Mouse (Mus musculus): ENCODE results near the gene Rapsn. TPM values are rescaled to one million over a fixed set of nuclear protein-coding genes. Genes with fewer than 3 reads are reported as not detected.

Rapsn gene
- polyA plus RNA-seq, 1 experiment: 7.0 TPM

DNA sequence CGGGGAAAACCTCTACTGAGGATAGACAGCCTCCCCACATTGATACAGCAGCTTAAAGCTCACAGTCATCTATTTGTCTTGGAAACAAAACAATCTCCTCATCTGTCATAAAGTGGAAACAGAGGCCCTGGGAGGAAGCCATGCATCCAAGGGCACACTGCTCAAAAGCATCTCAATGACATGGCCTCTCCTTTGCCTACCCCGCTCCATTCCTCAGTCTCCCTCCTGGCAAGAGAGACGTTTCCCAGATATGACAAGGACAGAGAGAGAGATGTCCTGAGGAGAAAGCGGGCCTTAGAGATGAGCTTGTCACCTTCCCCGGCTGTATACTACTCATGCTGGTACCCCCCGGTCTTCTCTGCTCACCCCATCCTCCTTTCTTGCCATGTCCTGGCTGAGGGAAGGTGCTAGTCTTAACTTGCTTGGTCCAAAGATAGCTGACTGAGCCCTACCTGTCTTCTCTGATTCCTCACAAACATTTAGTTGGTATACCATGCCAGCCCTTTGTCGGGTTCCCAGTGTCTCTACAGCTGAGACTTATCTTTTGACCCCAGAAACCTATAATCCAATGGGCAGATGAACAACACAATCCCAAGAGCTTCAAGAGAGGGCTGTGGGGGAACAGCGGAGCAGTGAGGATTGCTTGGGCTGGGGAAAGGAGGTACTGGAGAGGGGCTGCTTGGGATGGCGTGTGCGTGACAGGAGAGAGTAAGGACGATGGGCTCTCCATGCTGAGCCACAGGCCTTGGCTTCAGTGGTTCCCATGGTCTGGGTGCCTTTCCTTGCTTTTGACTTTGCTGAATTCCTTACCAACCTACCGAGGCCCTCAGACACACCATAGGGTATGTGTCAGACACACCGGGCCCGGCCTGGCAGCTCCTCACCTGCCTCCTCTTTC is 50.3 kb downstream of the Rapsn start:
- TF ChIP-seq POLR2A (IDR thresholded peaks at IDR 0.05; ENCODE audit: low read depth, low read length): no peak
- no peak for TF ChIP-seq CTCF (conservative IDR thresholded peaks at IDR 0.05; ENCODE audit: insufficient read depth, insufficient read length, low read depth, low read length)
- DNase-seq: no peak
- Histone ChIP-seq H3K27me3 (replicated peaks; ENCODE audit: control insufficient read depth, insufficient read depth, low read length) (no peaks in the 10 kb centered on the region; the same call in 1 of the 2 replicates), H3K4me1 (ENCODE audit: control insufficient read depth, insufficient read depth, low read length) (no peaks in the 10 kb centered on the region), H3K4me3 (ENCODE audit: insufficient read depth, low read depth, low read length) (no peak overlapping the region), H3K27ac (ENCODE audit: insufficient read depth, low read depth, low read length) (no peak overlapping the region; the same call in 1 of the 2 replicates), H3K36me3 (ENCODE audit: control insufficient read depth, insufficient read depth, low read length) (no peaks in the 10 kb centered on the region)
- 88% methylated on average over 14 of the region's 14 CpGs for WGBS

DNA sequence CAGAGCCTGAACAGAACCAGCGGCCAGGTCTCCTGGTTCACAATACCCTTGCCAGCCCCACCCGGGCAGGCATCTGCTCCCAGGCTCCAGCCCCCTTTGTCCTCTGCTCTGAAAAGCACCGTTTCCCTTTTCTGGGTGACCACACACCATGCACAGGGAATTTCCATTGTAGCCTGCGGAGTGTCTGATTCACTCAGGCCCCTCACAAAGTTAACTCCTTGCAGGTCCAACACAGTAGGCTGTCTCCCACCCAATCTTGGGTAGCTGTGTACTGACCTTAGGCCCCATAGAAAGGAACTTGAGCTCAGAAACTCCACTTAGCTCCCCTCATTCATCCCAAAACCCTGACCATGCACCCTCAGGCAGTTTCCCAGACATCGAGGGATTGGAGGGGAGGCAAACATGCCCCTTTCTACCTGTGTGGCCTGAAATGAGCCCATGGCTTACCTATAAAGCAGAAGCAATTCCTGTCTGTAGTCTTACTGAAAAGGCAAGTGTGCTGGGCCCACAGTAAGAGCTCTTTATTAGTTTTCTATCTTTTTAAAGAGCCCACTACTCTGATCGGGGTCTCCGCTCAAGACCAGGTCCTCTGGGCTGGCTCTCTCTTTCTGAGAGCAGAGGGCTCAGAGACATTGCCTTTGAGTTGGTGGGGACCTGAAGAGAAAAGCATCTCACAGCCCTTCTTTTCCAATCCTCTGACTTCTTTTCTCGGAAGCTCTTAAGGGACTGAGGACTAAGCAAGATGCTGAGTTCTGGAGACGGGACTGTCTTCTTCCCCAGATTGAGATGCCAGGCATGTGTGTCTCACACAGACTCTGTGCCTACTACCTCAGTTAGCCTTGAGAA is 51.2 kb downstream of the Rapsn start:
- DNase-seq: no peak
- Histone ChIP-seq H3K27me3 (replicated peaks; ENCODE audit: control insufficient read depth, insufficient read depth, low read length) (no peaks in the 10 kb centered on the region; the same call in 1 of the 2 replicates), H3K4me1 (ENCODE audit: control insufficient read depth, insufficient read depth, low read length) (no peaks in the 10 kb centered on the region), H3K36me3 (ENCODE audit: control insufficient read depth, insufficient read depth, low read length) (no peaks in the 10 kb centered on the region), H3K4me3 (ENCODE audit: insufficient read depth, low read depth, low read length) (no peak overlapping the region), H3K27ac (ENCODE audit: insufficient read depth, low read depth, low read length) (no peak overlapping the region; the same call in 1 of the 2 replicates)
- WGBS: 69% methylated on average over 9 of the region's 9 CpGs
- no peak for TF ChIP-seq POLR2A (IDR thresholded peaks at IDR 0.05; ENCODE audit: low read depth, low read length)
- no peak for TF ChIP-seq CTCF (conservative IDR thresholded peaks at IDR 0.05; ENCODE audit: insufficient read depth, insufficient read length, low read depth, low read length)

DNA sequence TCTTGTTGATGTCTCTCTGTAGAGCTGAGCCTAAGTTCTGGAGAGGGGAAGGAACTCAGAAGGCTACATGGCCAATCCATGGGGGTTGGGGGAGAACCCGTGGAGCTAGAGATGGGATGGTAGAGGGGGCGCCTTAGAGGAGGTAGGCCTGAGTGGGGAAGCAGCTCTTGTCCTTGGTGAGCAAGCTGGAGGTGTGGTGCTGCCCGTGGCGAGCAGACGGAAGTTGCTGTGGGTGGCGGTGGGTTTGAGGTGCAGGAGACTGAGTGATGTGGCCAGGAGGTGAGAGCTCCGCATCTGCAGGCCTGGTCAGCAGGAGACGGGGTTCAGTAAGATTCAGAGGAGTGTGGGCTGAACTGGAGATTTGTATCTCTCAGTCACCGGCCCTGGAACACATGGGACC is 52.0 kb downstream of the Rapsn start:
- WGBS: 91% methylated on average over 9 of the region's 9 CpGs
- Histone ChIP-seq H3K4me1 (ENCODE audit: control insufficient read depth, insufficient read depth, low read length) (no peaks in the 10 kb centered on the region), H3K27me3 (replicated peaks; ENCODE audit: control insufficient read depth, insufficient read depth, low read length) (no peaks in the 10 kb centered on the region; the same call in 1 of the 2 replicates), H3K4me3 (ENCODE audit: insufficient read depth, low read depth, low read length) (no peak overlapping the region), H3K36me3 (ENCODE audit: control insufficient read depth, insufficient read depth, low read length) (no peaks in the 10 kb centered on the region), H3K27ac (ENCODE audit: insufficient read depth, low read depth, low read length) (no peak overlapping the region)
- DNase-seq: no peak
- TF ChIP-seq POLR2A (IDR thresholded peaks at IDR 0.05; ENCODE audit: low read depth, low read length): no peak
- no peak for TF ChIP-seq CTCF (conservative IDR thresholded peaks at IDR 0.05; ENCODE audit: insufficient read depth, insufficient read length, low read depth, low read length)

DNA sequence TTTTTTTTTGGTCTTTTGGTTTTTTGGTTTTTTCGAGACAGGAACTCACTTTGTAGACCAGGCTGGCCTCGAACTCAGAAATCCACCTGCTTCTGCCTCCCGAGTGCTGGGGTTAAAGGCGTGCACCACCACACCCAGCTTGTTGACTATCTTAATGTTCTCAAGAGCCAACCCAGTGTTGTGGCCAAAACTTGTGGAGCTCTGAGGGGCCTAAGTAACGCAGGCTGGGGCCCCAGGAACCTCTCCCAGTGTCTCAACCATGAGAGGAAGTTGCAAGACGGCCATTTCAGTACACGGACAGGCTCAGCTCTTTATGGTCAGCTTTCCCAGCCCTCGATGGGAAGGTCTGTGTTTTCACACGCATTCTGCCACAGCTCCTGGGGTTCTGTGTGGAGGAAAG is 53.6 kb downstream of the Rapsn start:
- no peaks in the 10 kb centered on the region for H3K36me3 ChIP-seq (ENCODE audit: control insufficient read depth, insufficient read depth, low read length)
- no peaks in the 10 kb centered on the region for H3K4me1 ChIP-seq (ENCODE audit: control insufficient read depth, insufficient read depth, low read length)
- WGBS: 87% methylated on average over 9 of the region's 9 CpGs
- no peak overlapping the region for H3K27ac ChIP-seq (ENCODE audit: insufficient read depth, low read depth, low read length)
- no peak for DNase-seq
- TF ChIP-seq CTCF (conservative IDR thresholded peaks at IDR 0.05; ENCODE audit: insufficient read depth, insufficient read length, low read depth, low read length) (no peak), POLR2A (IDR thresholded peaks at IDR 0.05; ENCODE audit: low read depth, low read length) (no peak)
- no peak overlapping the region for H3K4me3 ChIP-seq (ENCODE audit: insufficient read depth, low read depth, low read length)
- H3K27me3 ChIP-seq (replicated peaks; ENCODE audit: control insufficient read depth, insufficient read depth, low read length): no peaks in the 10 kb centered on the region; the same call in 1 of the 2 replicates

DNA sequence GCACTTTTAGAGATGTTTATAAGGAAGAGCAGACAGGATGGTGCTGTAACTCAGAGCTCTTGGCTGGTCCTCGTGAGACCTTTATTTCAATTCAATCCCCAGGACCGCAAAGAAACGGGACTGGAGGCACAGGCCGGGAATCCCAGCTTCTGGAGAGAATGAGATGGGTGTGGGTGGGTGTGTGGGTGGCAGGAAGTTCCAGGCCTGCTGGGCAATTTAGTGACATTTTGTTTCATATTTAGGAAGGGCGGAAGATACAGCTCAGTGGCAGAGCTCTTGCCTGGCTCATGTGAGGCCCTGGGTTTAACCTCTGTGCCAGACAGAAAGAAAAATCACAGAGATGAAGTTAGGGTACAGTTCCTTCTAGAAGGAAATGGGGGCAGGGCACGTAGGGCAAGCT is 54.8 kb downstream of the Rapsn start:
- no peak overlapping the region for H3K4me3 ChIP-seq (ENCODE audit: insufficient read depth, low read depth, low read length)
- no peaks in the 10 kb centered on the region for H3K4me1 ChIP-seq (ENCODE audit: control insufficient read depth, insufficient read depth, low read length)
- no peak for TF ChIP-seq CTCF (conservative IDR thresholded peaks at IDR 0.05; ENCODE audit: insufficient read depth, insufficient read length, low read depth, low read length)
- DNase-seq: no peak
- WGBS: 69% methylated on average over 6 of the region's 6 CpGs
- H3K36me3 ChIP-seq (ENCODE audit: control insufficient read depth, insufficient read depth, low read length): no peaks in the 10 kb centered on the region
- H3K27me3 ChIP-seq (replicated peaks; ENCODE audit: control insufficient read depth, insufficient read depth, low read length): no peaks in the 10 kb centered on the region; the same call in 1 of the 2 replicates
- no peak overlapping the region for H3K27ac ChIP-seq (ENCODE audit: insufficient read depth, low read depth, low read length)

DNA sequence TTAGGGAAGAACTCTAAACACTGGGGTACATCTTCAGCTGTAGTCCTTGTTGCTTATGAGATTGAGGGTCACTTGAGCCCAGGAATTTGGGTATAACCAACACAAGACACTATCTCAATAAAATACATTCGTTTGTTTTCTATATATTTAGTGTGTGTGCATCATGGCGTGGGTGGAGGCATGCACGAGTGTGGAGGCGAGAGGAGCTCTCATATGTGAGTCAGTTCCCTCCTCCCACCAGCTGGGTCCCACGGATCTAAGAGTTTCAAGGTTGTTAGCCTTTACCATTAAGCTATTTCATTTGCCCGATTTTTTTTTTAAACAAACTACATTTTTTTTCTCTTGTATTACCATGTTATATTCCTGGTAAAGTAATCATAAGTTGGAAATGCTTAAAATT is 55.4 kb downstream of the Rapsn start:
- Histone ChIP-seq H3K4me1 (ENCODE audit: control insufficient read depth, insufficient read depth, low read length) (no peaks in the 10 kb centered on the region), H3K4me3 (ENCODE audit: insufficient read depth, low read depth, low read length) (no peak overlapping the region), H3K27ac (ENCODE audit: insufficient read depth, low read depth, low read length) (no peak overlapping the region), H3K36me3 (ENCODE audit: control insufficient read depth, insufficient read depth, low read length) (no peaks in the 10 kb centered on the region), H3K27me3 (replicated peaks; ENCODE audit: control insufficient read depth, insufficient read depth, low read length) (no peaks in the 10 kb centered on the region; the same call in 1 of the 2 replicates)
- TF ChIP-seq CTCF (conservative IDR thresholded peaks at IDR 0.05; ENCODE audit: insufficient read depth, insufficient read length, low read depth, low read length) (no peak), POLR2A (IDR thresholded peaks at IDR 0.05; ENCODE audit: low read depth, low read length) (no peak)
- no peak for DNase-seq
- WGBS: 78% methylated on average over 6 of the region's 6 CpGs

Other genes starting within 250 kb of the Rapsn start
- gene Mtch2, start 188.5 kb upstream of the Rapsn start, polyA plus RNA-seq (2012; rRNA removed): 109 and 144 TPM in 2 replicates
- 9.9 and 11.1 TPM in 2 replicates for gene C1qtnf4, start 149.8 kb upstream of the Rapsn start, polyA plus RNA-seq (2012; rRNA removed)
- gene Kbtbd4, start 130.9 kb upstream of the Rapsn start, polyA plus RNA-seq (2012; rRNA removed): 18.8 and 19.0 TPM in 2 replicates
- gene Ndufs3, start 130.8 kb upstream of the Rapsn start, polyA plus RNA-seq (2012; rRNA removed): 344 and 416 TPM in 2 replicates
- gene Celf1, start 95.2 kb upstream of the Rapsn start, polyA plus RNA-seq (2012; rRNA removed): 40.5 and 40.6 TPM in 2 replicates
- 114 and 127 TPM in 2 replicates for gene Psmc3, start 18.4 kb downstream of the Rapsn start, polyA plus RNA-seq (2012; rRNA removed)
- 87.2 and 103 TPM in 2 replicates for gene Slc39a13, start 34.8 kb downstream of the Rapsn start, polyA plus RNA-seq (2012; rRNA removed)
- 12.9 and 17.4 TPM in 2 replicates for gene Spi1, start 46.8 kb downstream of the Rapsn start, polyA plus RNA-seq (2012; rRNA removed)
- gene Mybpc3, start 82.5 kb downstream of the Rapsn start, polyA plus RNA-seq (2012; rRNA removed): 0.14 and 0.24 TPM in 2 replicates
- 12.7 and 14.7 TPM in 2 replicates for gene Madd, start 148.2 kb downstream of the Rapsn start, polyA plus RNA-seq (2012; rRNA removed)
- gene Nr1h3, start 167.2 kb downstream of the Rapsn start, polyA plus RNA-seq (2012; rRNA removed): 92.2 and 106 TPM in 2 replicates
- 27.0 and 31.7 TPM in 2 replicates for gene Acp2, start 167.3 kb downstream of the Rapsn start, polyA plus RNA-seq (2012; rRNA removed)
- 11.5 and 11.7 TPM in 2 replicates for gene Ddb2, start 201.4 kb downstream of the Rapsn start, polyA plus RNA-seq (2012; rRNA removed)
- 30.2 and 33.3 TPM in 2 replicates for gene Pacsin3, start 220.3 kb downstream of the Rapsn start, polyA plus RNA-seq (2012; rRNA removed)
- 32.7 and 38.4 TPM in 2 replicates for gene Arfgap2, start 229.4 kb downstream of the Rapsn start, polyA plus RNA-seq (2012; rRNA removed)